Mouse (Mus musculus): ENCODE measurements at regions not wholly inside any gene's neighbourhood (a gene's known extent, or its start where the extent isn't known, plus 50 kb on each side); places are given as distances from the start of the nearest gene placed in this dataset.

DNA sequence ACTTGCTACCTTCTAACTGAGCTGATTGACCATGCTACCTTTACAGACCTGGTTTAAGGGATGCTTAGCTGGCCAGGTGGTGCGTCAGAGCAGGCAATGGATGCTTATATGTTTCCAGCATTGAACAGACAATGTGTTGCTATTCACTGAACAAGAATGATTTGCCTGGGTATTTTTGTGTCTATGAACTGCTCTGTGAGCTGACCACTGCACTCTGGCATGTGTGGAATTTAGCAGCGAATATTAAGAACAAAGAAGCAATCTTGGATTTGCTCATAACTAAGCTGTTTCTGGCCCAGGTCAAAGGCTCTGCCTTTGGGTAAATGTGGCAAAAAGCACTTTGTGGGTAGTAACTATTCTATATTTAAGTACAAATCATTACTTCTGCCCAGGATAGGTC, 58.3 kb upstream of the Ccdc39 start:
- DNase-seq = no peak

- DNase-seq = no peak
Measured at GRCm38 (mm10) chr3:33903326-33903725, 59.2 kb upstream of the Ccdc39 start.

GRCm38 (mm10) chr3:33903816-33904215, 59.7 kb upstream of the Ccdc39 start:
- DNase-seq = no peak

DNA sequence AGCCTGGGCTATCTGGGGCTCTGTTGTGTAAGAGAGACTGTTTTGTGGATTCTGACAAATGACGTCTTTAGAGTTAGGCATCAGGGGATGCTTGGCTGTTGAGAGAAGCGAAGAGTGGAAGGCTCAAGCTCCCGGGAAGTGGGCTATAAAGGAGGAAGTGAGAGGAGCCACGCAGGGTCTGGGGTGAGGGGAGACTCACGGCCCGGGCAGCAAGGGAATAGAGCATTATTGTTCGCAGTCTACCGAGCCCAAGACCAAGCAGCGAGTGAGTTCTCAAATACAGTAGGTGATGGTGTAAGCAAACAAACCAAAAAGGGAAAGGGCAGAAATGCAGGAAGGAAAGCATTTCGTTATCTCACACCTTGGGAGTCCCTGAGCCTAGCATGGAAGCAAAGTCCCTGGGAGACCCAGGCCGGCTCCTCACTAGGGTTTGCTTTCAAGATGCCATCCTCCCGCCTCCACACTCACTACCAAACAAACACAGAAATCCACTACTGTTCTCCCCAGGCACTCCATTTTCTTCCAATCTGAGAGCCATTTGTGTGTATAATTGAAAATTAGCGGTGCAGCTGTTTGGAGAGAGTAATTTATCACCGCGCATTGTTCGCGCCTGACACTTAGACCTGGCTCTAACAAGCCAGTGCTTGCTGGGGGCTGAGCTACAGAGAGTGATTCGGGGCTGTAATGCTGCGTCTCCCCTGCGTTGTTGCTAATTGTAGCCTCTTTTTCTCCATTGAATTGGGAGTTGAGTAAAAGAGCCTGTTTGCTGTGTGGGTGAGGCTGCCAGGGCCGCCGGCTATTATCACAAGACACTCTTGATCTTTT, 61.0 kb upstream of the Ccdc39 start:
- no peak for DNase-seq

DNA sequence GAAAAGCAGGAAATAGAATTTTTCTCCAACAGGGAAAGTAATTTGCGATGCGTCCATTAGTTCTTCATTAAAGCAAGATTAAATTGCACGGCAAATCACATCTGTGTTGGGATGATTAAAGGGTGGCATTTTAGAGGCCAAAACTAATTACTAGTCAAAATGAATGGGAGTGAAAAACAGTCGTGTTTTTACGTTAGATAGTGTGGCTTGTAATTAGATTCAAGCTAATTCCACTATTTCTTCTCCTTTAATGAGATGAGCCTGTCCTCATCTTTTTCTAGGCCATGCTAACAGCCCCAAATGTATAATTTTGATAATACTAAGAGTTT, 61.5 kb upstream of the Ccdc39 start:
- no peak for DNase-seq

GRCm38 (mm10) chr3:33907061-33907460, 63.0 kb upstream of the Ccdc39 start:
- no peak for DNase-seq

- no peak for DNase-seq
Measured at GRCm38 (mm10) chr3:33911559-33911958, 67.4 kb upstream of the Ccdc39 start.

DNA sequence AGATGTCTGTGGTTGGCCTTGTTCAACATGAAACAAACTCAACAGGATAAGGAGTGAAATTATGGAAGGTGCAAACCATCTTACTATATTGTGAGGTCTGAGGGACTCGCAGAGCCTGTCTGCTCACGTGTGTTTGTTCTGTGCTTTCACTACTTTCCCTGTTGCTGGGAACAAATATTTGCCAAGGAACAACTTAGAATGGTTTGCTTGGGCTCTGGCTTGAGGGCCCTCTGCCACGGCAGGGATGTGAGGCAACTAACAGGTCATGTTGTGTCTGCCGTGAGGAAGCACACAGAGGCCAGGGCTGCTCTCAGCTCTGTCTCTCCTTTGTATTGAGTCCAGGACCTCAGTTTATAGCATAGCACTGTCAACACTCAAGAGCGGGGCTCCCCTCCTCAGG, 69.4 kb upstream of the Ccdc39 start:
- no peak for DNase-seq

DNA sequence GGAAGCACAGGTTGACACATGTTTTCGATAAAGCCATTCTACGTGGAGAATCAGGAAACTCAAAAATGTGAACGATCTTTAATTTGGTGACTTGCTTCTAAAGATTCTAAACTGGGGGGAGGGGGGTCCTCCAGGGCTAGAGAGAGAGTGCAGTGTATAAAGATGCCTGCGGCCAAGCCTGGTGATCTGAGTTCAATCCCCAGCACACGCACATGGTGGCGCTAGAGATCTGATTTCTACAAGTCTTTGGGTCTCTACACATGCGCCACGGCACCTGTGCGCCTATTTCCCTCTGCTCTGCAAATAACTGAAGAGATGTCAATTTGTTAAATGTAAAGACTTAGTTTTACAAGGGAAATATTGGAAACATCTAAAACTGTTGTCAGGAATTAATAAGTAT, 70.3 kb upstream of the Ccdc39 start:
- DNase-seq = no peak

DNA sequence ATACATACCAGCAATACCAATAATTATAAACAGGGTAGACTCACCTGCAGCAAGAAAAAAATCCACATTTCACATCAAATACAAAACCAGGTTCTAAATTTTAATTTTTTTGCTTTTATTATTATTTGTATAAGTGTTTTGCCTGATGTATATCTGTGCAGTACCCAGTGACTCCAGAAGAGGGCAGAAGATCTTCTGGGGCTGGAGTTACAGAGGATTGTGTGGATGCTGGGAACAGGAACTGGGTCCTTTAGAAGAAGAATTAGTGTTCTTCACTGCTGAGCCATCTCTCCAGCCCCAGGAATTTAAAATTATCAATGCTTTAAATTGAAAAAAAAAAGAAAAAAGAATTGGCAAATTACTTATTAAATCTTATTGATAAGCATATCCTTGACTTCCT, 71.7 kb upstream of the Ccdc39 start:
- no peak for DNase-seq

DNA sequence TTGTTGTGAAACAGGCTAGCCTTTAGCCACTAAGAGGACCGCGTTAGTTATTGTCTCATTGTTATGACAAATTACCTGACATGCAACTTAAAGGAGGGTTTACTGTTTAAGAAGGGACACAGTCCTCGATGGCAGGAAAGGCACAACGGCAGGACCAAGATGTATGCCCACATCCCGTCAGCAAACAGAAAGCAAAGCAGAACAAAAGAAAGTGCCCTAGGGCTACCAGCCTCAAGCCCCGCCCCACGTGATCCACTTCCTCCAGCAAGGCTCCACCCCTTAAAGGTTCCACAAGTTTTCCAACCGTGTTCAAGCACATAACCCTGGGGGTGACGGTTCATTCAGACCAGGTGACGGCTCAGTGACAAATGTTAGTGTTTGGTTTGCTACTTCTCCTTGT, 72.2 kb upstream of the Ccdc39 start:
- no peak for DNase-seq

- no peak for DNase-seq
Measured at GRCm38 (mm10) chr3:33916818-33917217, 72.7 kb upstream of the Ccdc39 start.

DNA sequence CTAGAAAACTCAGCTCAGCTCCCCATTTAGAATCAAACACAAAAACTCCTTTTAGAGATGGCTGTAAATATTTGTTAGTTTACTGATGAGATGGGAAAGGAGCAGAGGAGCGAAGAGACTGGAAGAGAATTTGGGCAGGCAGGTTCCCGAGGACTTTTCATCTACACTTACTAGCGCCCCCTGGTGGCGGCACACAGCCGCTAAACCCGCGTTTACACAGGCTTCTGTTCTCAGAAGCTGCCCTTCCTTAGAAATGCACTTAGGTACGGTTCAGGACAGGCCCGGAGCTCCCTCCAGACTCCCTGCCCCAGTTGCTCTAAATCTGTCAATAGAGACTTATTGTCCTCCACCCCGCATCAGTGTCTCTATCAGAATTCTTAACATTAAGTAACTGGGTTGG, 74.7 kb upstream of the Ccdc39 start:
- DNase-seq = peak; percentile 71

GRCm38 (mm10) chr3:33925072-33925471, 81.0 kb upstream of the Ccdc39 start:
- DNase-seq = no peak

DNA sequence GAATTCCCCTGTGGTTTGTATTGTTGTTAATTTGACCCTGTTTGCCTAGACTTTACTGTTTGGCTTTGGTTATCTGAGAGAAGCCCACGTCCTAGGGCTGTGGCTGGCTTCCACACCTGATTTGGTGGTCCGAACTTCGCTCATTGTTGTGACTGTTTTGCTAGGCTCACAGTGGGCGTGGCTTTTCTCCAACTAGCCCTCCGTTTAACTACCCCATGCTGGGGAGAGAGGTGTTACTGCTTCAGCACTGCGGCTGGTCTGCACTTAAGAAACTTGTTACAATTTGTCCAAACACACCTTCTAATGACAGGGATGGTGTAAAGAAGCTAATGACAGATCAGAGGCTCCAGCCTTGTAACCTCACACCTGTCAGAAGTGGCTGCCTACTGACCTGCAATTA, 64.7 kb upstream of the Fxr1 start:
- no peak for DNase-seq

- peak; percentile 73 for DNase-seq
Measured at GRCm38 (mm10) chr3:33955854-33956624, 63.7 kb upstream of the Fxr1 start.

GRCm38 (mm10) chr3:33956625-33957023, 63.1 kb upstream of the Fxr1 start:
- DNase-seq = no peak

GRCm38 (mm10) chr3:33957676-33958075, 62.1 kb upstream of the Fxr1 start:
- no peak for DNase-seq

- DNase-seq = no peak
Measured at GRCm38 (mm10) chr3:33958216-33958615, 61.5 kb upstream of the Fxr1 start.

DNA sequence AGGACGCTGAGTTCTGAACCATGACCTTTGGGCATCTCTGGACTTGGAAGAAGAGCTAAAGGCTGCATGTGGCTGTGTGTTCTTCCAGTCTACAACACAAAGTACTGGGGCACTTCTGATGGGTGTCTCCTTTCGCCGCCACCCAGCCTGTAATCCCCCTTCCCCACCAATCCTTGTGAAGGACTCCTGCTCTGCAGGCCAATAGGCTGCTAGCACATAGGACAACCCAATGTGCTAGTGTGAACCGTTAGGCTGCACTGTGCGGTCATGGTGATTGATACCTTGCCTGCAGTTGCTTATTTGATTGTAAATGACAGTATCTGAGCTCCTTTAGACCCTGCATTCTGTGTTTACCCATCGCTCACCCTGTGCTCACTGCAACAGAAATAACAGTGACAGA, 59.5 kb upstream of the Fxr1 start:
- no peak for DNase-seq

DNA sequence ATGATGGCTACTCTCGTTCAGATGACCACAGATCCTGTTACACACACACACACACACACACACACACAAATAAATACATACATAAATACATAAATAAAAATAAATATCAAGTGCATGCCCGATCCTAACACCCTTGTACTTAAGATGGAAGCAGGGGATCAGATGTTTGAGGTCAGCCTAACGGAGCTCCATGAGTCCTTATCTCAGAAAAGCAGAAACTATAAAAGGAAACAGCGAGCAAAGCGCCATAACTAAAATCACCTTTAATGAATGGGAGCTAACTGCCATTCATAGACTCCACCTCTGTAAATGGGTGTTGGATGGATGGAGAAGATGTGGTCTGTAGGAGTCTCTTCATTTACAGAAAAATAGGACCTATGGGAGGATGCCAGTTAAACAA, 56.8 kb upstream of the Fxr1 start:
- DNase-seq = no peak

DNA sequence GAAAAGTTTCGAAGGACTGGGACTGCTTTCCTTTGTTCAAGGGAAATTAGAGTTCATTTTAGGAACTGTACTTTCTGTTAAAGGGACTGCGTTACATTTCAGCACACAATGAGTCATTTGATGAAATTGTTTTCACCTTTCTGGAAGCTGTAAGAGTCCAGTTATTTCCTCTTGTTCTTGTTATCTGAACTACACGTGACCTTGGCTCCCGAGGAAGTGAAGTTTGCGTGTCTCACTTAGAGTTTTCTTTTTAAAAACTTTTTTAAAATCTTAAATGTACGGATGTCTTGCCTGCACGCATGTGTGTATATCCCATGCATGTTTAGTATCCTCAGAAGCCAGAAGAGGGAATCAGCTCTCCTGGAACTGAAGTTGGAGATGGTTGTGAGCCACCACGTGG, 52.6 kb upstream of the Fxr1 start:
- DNase-seq = no peak

All from kidney, postnatal 14 days (tissue).